Mouse (Mus musculus) liver, adult (tissue): ENCODE data around the gene Adh6b.

Experiments
- GATA4 ChIP-seq: IDR thresholded peaks from 2 replicates; pipeline ENCODE4 v1.6.1; 2014; ENCODE audit warnings: mild to moderate bottlenecking, low read length; ENCODE audit not compliant: insufficient replicate concordance

Adh6b gene

DNA sequence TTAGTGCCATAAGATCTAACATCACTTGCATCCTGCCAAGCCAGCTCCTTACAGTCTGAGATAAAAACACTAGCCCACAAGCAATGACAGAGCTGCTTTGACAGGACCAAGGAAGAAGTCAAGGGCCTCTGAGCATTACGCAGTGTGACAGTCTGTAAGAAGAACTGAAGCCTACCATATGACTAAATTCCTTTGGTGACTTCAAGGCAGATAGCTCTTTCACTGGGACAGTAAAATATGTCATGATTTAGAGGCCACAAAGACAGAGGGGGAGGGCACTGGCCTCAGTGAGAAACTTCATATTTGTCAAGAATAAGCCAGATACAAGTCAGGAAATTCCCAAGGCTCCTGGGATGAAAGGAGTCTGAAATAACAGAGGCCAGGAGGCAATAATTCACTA lies 66.3 kb downstream of the Adh6b start:
- TF ChIP-seq GATA4: no peak
